In genomic region chr1:132937296-132938030, GRCm38 (mm10) we compare ENCODE assay signal across 32 mouse cellular contexts. TPM values are rescaled to one million over a fixed set of nuclear protein-coding genes. Genes with fewer than 3 reads are reported as not detected.
DNase-seq lines count a peak whose midpoint lies in the region; ATAC-seq and TF ChIP-seq lines count a peak whose summit lies in the region.
"Had no signal": no experiment of that assay in that cellular context is flagged by ENCODE, and none has a peak within 500 bp of the region (broad histone marks: within the 10 kb centered on the region; RNA-seq: fewer than 3 reads in every experiment).

No protein-coding gene starts in this region.

- DNase-seq in cerebellum, postnatal 10 days = peak; percentile 79 to 84
- no peak for DNase-seq in cerebellum, adult 18-20 months
- DNase-seq in hindbrain, postnatal 0 days (ENCODE audit: low spot score) = peak; percentile 27
- no peak for DNase-seq in hindbrain, embryonic 11.5 days (ENCODE audit: low spot score)
- no peak for DNase-seq in ES-E14 (ENCODE audit: low read depth, low spot score)
- DNase-seq: B cell, adult 2 months; embryo, embryonic 11 days; forebrain, postnatal 0 days; heart, postnatal 14 days; kidney, adult 9 months; kidney, postnatal 14 days; layer of hippocampus, adult 9-11 months; right cerebral cortex, postnatal 25 days; spleen, adult 18-20 months; thymus, postnatal 14 days had no signal

- TF ChIP-seq CTCF in hindbrain, postnatal 0 days (IDR thresholded peaks at IDR 0.05; ENCODE audit: low read depth) = no peak
- no peak for TF ChIP-seq CTCF in E14TG2a.4 (conservative IDR thresholded peaks at IDR 0.05; ENCODE audit: low read length)

- no peak overlapping the region for H3K9ac ChIP-seq in hindbrain, postnatal 0 days (replicated peaks; ENCODE audit: low read length)
- no peak overlapping the region for H3K9ac ChIP-seq in hindbrain, embryonic 11.5 days (ENCODE audit: low read depth, low read length)
- no peak overlapping the region for H3K9ac ChIP-seq in ES-E14 (ENCODE audit: insufficient read depth, low read depth, low read length, poor library complexity, severe bottlenecking)
- H3K9ac ChIP-seq in forebrain, embryonic 13.5 days = no peak overlapping the region
- no peak overlapping the region for H3K9ac ChIP-seq in forebrain, embryonic 12.5 days
- H3K9ac ChIP-seq: embryonic facial prominence, embryonic 12.5 days; forebrain, postnatal 0 days; hindbrain, embryonic 12.5 days; limb, embryonic 12.5 days; liver, embryonic 15.5 days; lung, embryonic 15.5 days; neural tube, embryonic 15.5 days had no signal

- no peaks in the 10 kb centered on the region for H3K27me3 ChIP-seq in hindbrain, postnatal 0 days (ENCODE audit: insufficient read depth, low read length)
- no peaks in the 10 kb centered on the region for H3K27me3 ChIP-seq in hindbrain, embryonic 11.5 days (ENCODE audit: control insufficient read depth, insufficient read depth, low read length)
- H3K27me3 ChIP-seq in E14TG2a.4 (ENCODE audit: insufficient read depth, low read length) = peaks cover 50% of the 10 kb centered on the region
- no peaks in the 10 kb centered on the region for H3K27me3 ChIP-seq in forebrain, embryonic 13.5 days
- 0 out of 2 replicates have a peak, but pooled peaks cover 3% of the 10 kb centered on the region for H3K27me3 ChIP-seq in forebrain, embryonic 12.5 days
- H3K27me3 ChIP-seq: embryonic facial prominence, embryonic 12.5 days; hindbrain, embryonic 12.5 days; liver, embryonic 15.5 days; lung, embryonic 15.5 days; neural tube, embryonic 15.5 days had no signal

- no peak overlapping the region for H3K27ac ChIP-seq in hindbrain, postnatal 0 days
- no peak overlapping the region for H3K27ac ChIP-seq in hindbrain, embryonic 11.5 days (ENCODE audit: low read depth, low read length)
- no peak overlapping the region for H3K27ac ChIP-seq in ES-E14 (ENCODE audit: insufficient read depth, low read depth, low read length, poor library complexity, severe bottlenecking)
- no peak overlapping the region for H3K27ac ChIP-seq in forebrain, embryonic 13.5 days
- H3K27ac ChIP-seq in forebrain, embryonic 12.5 days = no peak overlapping the region
- H3K27ac ChIP-seq: embryonic facial prominence, embryonic 12.5 days; forebrain, embryonic 10.5 days; hindbrain, embryonic 12.5 days; limb, embryonic 12.5 days; liver, embryonic 15.5 days; lung, embryonic 15.5 days; midbrain, embryonic 10.5 days; neural tube, embryonic 15.5 days had no signal

- WGBS in hindbrain, postnatal 0 days = 80% methylated on average over 26 of the region's 26 CpGs
- 86% methylated on average over 26 of the region's 26 CpGs for WGBS in hindbrain, embryonic 11.5 days
- WGBS in forebrain, embryonic 13.5 days = 90% methylated on average over 26 of the region's 26 CpGs
- WGBS in forebrain, embryonic 12.5 days = 90% methylated on average over 26 of the region's 26 CpGs

- no peak overlapping the region for H3K4me2 ChIP-seq in hindbrain, postnatal 0 days (ENCODE audit: low read depth, low read length)
- H3K4me2 ChIP-seq in hindbrain, embryonic 11.5 days (replicated peaks; ENCODE audit: low read depth, low read length) = no peak overlapping the region
- H3K4me2 ChIP-seq in forebrain, embryonic 13.5 days = no peak overlapping the region
- H3K4me2 ChIP-seq in forebrain, embryonic 12.5 days = no peak overlapping the region
- H3K4me2 ChIP-seq: embryonic facial prominence, embryonic 12.5 days; hindbrain, embryonic 12.5 days; limb, embryonic 12.5 days; liver, embryonic 15.5 days; lung, embryonic 15.5 days; neural tube, embryonic 15.5 days had no signal

- peaks cover 20% of the 10 kb centered on the region for H3K36me3 ChIP-seq in hindbrain, postnatal 0 days (ENCODE audit: insufficient read depth, low read length)
- no peaks in the 10 kb centered on the region for H3K36me3 ChIP-seq in hindbrain, embryonic 11.5 days (ENCODE audit: control insufficient read depth, insufficient read depth, low read length)
- H3K36me3 ChIP-seq in E14TG2a.4 (ENCODE audit: insufficient read depth, low read length) = no peaks in the 10 kb centered on the region
- no peaks in the 10 kb centered on the region for H3K36me3 ChIP-seq in ES-E14 (ENCODE audit: control insufficient read depth, insufficient read depth, low read length, poor library complexity, severe bottlenecking)
- peaks cover 27% of the 10 kb centered on the region for H3K36me3 ChIP-seq in forebrain, embryonic 13.5 days (ENCODE audit: poor library complexity, severe bottlenecking)
- peaks cover 25% of the 10 kb centered on the region for H3K36me3 ChIP-seq in forebrain, embryonic 12.5 days (replicated peaks)
- H3K36me3 ChIP-seq: embryonic facial prominence, embryonic 12.5 days; G1E; limb, embryonic 12.5 days; liver, embryonic 15.5 days; lung, embryonic 15.5 days had no signal

- ATAC-seq in hindbrain, postnatal 0 days = no peak
- ATAC-seq in hindbrain, embryonic 11.5 days (ENCODE audit: low FRiP score) = no peak
- no peak for ATAC-seq in forebrain, embryonic 13.5 days
- ATAC-seq in forebrain, embryonic 12.5 days (ENCODE audit: low FRiP score) = no peak
- ATAC-seq: forebrain, postnatal 0 days; intestine, embryonic 16.5 days had no signal

- in situ Hi-C loops in ES-E14 (cut with MboI; ENCODE audit: low sequenced_read_pairs in 2 of 2, unreplicated experiment in 2 of 2) = no loop called here

- no peaks in the 10 kb centered on the region for H3K9me3 ChIP-seq in hindbrain, postnatal 0 days (ENCODE audit: low read length)
- no peaks in the 10 kb centered on the region for H3K9me3 ChIP-seq in hindbrain, embryonic 11.5 days (ENCODE audit: control insufficient read depth, low read length)
- H3K9me3 ChIP-seq in E14TG2a.4 (ENCODE audit: low read length) = peaks cover 3% of the 10 kb centered on the region; the same call in 1 of the 2 replicates
- no peaks in the 10 kb centered on the region for H3K9me3 ChIP-seq in ES-E14 (ENCODE audit: control insufficient read depth, insufficient read depth, low read depth, low read length)
- H3K9me3 ChIP-seq in forebrain, embryonic 13.5 days (replicated peaks) = no peaks in the 10 kb centered on the region
- H3K9me3 ChIP-seq in forebrain, embryonic 12.5 days = no peaks in the 10 kb centered on the region
- H3K9me3 ChIP-seq: embryonic facial prominence, embryonic 12.5 days; forebrain, embryonic 10.5 days; G1E; hindbrain, embryonic 12.5 days; limb, embryonic 12.5 days; liver, embryonic 15.5 days; lung, embryonic 15.5 days; midbrain, embryonic 10.5 days; neural tube, embryonic 15.5 days had no signal

- H3K4me1 ChIP-seq in hindbrain, postnatal 0 days (ENCODE audit: insufficient read depth, low read length) = peaks cover 9% of the 10 kb centered on the region
- no peaks in the 10 kb centered on the region for H3K4me1 ChIP-seq in hindbrain, embryonic 11.5 days (replicated peaks; ENCODE audit: control insufficient read depth, insufficient read depth, low read length)
- H3K4me1 ChIP-seq in E14TG2a.4 (replicated peaks; ENCODE audit: low read depth, low read length) (peaks cover 42% of the 10 kb centered on the region), ES-E14 (ENCODE audit: control insufficient read depth in 2 of 2, insufficient read depth in 2 of 2, low read length in 2 of 2, poor library complexity in 1 of 2) (peaks cover 0 to 4% of the 10 kb centered on the region in 2 experiments; a peak in 1 of 4 replicates)
- peaks cover 9% of the 10 kb centered on the region for H3K4me1 ChIP-seq in forebrain, embryonic 13.5 days
- peaks cover 9% of the 10 kb centered on the region for H3K4me1 ChIP-seq in forebrain, embryonic 12.5 days
- H3K4me1 ChIP-seq: liver, embryonic 15.5 days; lung, embryonic 15.5 days had no signal

- H3K4me3 ChIP-seq in hindbrain, postnatal 0 days (ENCODE audit: low read length) = no peak overlapping the region
- no peak overlapping the region for H3K4me3 ChIP-seq in hindbrain, embryonic 11.5 days (ENCODE audit: low read depth, low read length)
- H3K4me3 ChIP-seq in E14TG2a.4 (replicated peaks; ENCODE audit: low read length) = peak overlapping the region; percentile 48; the same call in 1 of the 2 replicates
- peak overlapping the region; percentile 13 to 17; a peak in 1 of 4 replicates for H3K4me3 ChIP-seq in ES-E14 (ENCODE audit: insufficient read depth in 1 of 2, low read depth in 1 of 2, low read length in 2 of 2, poor library complexity in 1 of 2, severe bottlenecking in 1 of 2)
- no peak overlapping the region for H3K4me3 ChIP-seq in forebrain, embryonic 13.5 days
- no peak overlapping the region for H3K4me3 ChIP-seq in forebrain, embryonic 12.5 days (replicated peaks)
- H3K4me3 ChIP-seq: embryonic facial prominence, embryonic 12.5 days; forebrain, embryonic 10.5 days; hindbrain, embryonic 12.5 days; limb, embryonic 12.5 days; liver, embryonic 15.5 days; lung, embryonic 15.5 days; midbrain, embryonic 10.5 days; neural tube, embryonic 15.5 days had no signal

TF ChIP-seq in ES-E14, 5 proteins besides CTCF, POLR2A, EP300 and RAD21:
- TF ChIP-seq HCFC1 (IDR thresholded peaks at IDR 0.05; ENCODE audit: borderline replicate concordance, insufficient read depth, low read length) (no peak), CHD2 (IDR thresholded peaks at IDR 0.05; ENCODE audit: low read depth, low read length) (no peak), ZNF384 (IDR thresholded peaks at IDR 0.05; ENCODE audit: low read depth, low read length) (no peak), ZC3H11A (IDR thresholded peaks at IDR 0.05; ENCODE audit: borderline replicate concordance, low read depth, low read length) (no peak), MAFK (IDR thresholded peaks at IDR 0.05; ENCODE audit: insufficient read depth, low read depth, low read length) (no peak)

RNA-seq across cellular contexts. Expression of gene Lrrn2, which starts 57.4 kb away (rescaled TPM):
- 48.3 and 51.0 TPM in 2 replicates for total RNA-seq in hindbrain, postnatal 0 days (2014; rRNA removed)
- polyA plus RNA-seq in hindbrain, postnatal 0 days (2015; fragmentation: Nextera tagmentation; extraction: Ambion mirVana) = 60.0 and 64.7 TPM in 2 replicates
- 6.2 and 7.2 TPM in 2 replicates for polyA plus RNA-seq in hindbrain, embryonic 11.5 days (2014; fragmentation: Nextera tagmentation; extraction: Ambion mirVana)
- 3.0 and 3.4 TPM in 2 replicates for total RNA-seq in ES-E14 (2012; rRNA removed)
- polyA plus RNA-seq in forebrain, embryonic 13.5 days (2015; fragmentation: Nextera tagmentation; extraction: Ambion mirVana) = 22.2 and 25.6 TPM in 2 replicates
- polyA plus RNA-seq in forebrain, embryonic 12.5 days (2016; fragmentation: Nextera tagmentation; extraction: Ambion mirVana) = 17.9 and 19.8 TPM in 2 replicates
- total RNA-seq: granulocyte monocyte progenitor cell, adult 5-6 weeks; liver, adult 2 months; megakaryocyte progenitor cell, adult 5-6 weeks; monocyte, adult 5-6 weeks had no signal
- polyA plus RNA-seq: G1E; liver, adult 2 months had no signal

Comparison
In these comparisons a context has a peak if more than half of its experiments do, and no peak if none do; other contexts are left out.
1. DNase-seq: peak in cerebellum, postnatal 10 days (2 of 2) and hindbrain, postnatal 0 days (single experiment); none in cerebellum, adult 18-20 months (0 of 2), hindbrain, embryonic 11.5 days (single experiment) and ES-E14 (single experiment).
2. H3K4me3 ChIP-seq: peak in E14TG2a.4 (single experiment) and ES-E14 (2 of 2); none in hindbrain, postnatal 0 days (single experiment), hindbrain, embryonic 11.5 days (single experiment), forebrain, embryonic 13.5 days (single experiment) and forebrain, embryonic 12.5 days (single experiment).